Mouse (Mus musculus): ENCODE data around the gene Kctd4.

Kctd4 gene

GRCm38 (mm10) chr14:75989168-75989567 is 34.4 kb downstream of the Kctd4 start:
- no peak for DNase-seq (ENCODE audit: inconsistent age in 2 of 2, low spot score in 1 of 2)

GRCm38 (mm10) chr14:75990936-75991335 is 36.1 kb downstream of the Kctd4 start:
- DNase-seq (ENCODE audit: inconsistent age in 2 of 2, low spot score in 1 of 2) = peak; percentile 51 to 71

- peak in 1 of 2 experiments; percentile 70 for DNase-seq (ENCODE audit: inconsistent age in 2 of 2, low spot score in 1 of 2)
Measured at GRCm38 (mm10) chr14:75992371-75992770, 37.6 kb downstream of the Kctd4 start.

GRCm38 (mm10) chr14:75998082-75998481 is 43.3 kb downstream of the Kctd4 start:
- peak; percentile 18 to 64 for DNase-seq (ENCODE audit: inconsistent age in 2 of 2, low spot score in 1 of 2)

- DNase-seq (ENCODE audit: inconsistent age in 2 of 2, low spot score in 1 of 2) = no peak
Measured at GRCm38 (mm10) chr14:76001781-76002180, 47.0 kb downstream of the Kctd4 start.

GRCm38 (mm10) chr14:76005011-76005410 is 50.2 kb downstream of the Kctd4 start:
- DNase-seq (ENCODE audit: inconsistent age in 2 of 2, low spot score in 1 of 2) = no peak

GRCm38 (mm10) chr14:76008174-76008573 is 53.4 kb downstream of the Kctd4 start:
- DNase-seq (ENCODE audit: inconsistent age in 2 of 2, low spot score in 1 of 2) = no peak

GRCm38 (mm10) chr14:76009185-76009584 is 54.4 kb downstream of the Kctd4 start:
- no peak for DNase-seq (ENCODE audit: inconsistent age in 2 of 2, low spot score in 1 of 2)

- peak; percentile 95 to 98 for DNase-seq (ENCODE audit: inconsistent age in 2 of 2, low spot score in 1 of 2)
Measured at GRCm38 (mm10) chr14:76010102-76011061, 55.6 kb downstream of the Kctd4 start, which contains the start of gene Gtf2f2. Gene Gtf2f2 (minus strand): TSS chr14:76010865.

- DNase-seq (ENCODE audit: inconsistent age in 2 of 2, low spot score in 1 of 2) = no peak
Measured at GRCm38 (mm10) chr14:76011062-76011457, 56.3 kb downstream of the Kctd4 start.

GRCm38 (mm10) chr14:76014331-76014730 is 59.5 kb downstream of the Kctd4 start:
- DNase-seq (ENCODE audit: inconsistent age in 2 of 2, low spot score in 1 of 2) = no peak

Data from adrenal gland, adult (tissue).